Mouse (Mus musculus) olfactory bulb, adult 2 months (tissue): Measurements from ENCODE around the gene Mgat5. TPM values are rescaled to one million over a fixed set of nuclear protein-coding genes. Genes with fewer than 3 reads are reported as not detected.
A peak's percentile ranks its signal among the peaks of the same experiment; 100 is the strongest.

ENCODE experiments used
- H3K27ac ChIP-seq: fragments of 200-500 bp; 2 replicates; pipeline ENCODE4 v1.5.1; 2012; ENCODE audit warnings: low read depth, low read length; ENCODE audit not compliant: insufficient read depth
- H3K4me1 ChIP-seq: fragments of 200-500 bp; 2 replicates; pipeline ENCODE4 v1.6.1; 2012; ENCODE audit warnings: low read length; ENCODE audit not compliant: control insufficient read depth, insufficient read depth
- H3K4me3 ChIP-seq: fragments of 200-500 bp; 2 replicates; pipeline ENCODE4 v1.5.1; 2012; ENCODE audit warnings: mild to moderate bottlenecking, low read depth, low read length, moderate library complexity; ENCODE audit not compliant: insufficient read depth
- CTCF ChIP-seq: fragments of 200-500 bp; IDR thresholded peaks from 2 replicates; pipeline ENCODE4 v1.5.1; 2012; ENCODE audit warnings: low read depth, mild to moderate bottlenecking, low read length, moderate library complexity; ENCODE audit not compliant: insufficient read depth
- POLR2A ChIP-seq: fragments of 200-500 bp; IDR thresholded peaks from 2 replicates; pipeline ENCODE4 v1.6.1; 2012; ENCODE audit warnings: mild to moderate bottlenecking, low read depth, low read length, moderate library complexity; ENCODE audit not compliant: insufficient read depth
- WGBS: fragments of 180-500 bp; shearing (Covaris S2); methylation state at CpG from one replicate; pipeline ENCODE4 v1.1.7; 2018; 5-methylcytosine and 5-hydroxymethylcytosine counted together
- polyA plus RNA-seq: library from polyadenylated mRNA; stranded (reverse); fragments of >200 nt; gene quantifications from 2 replicates; pipeline ENCODE4 v1.2.4, GENCODE M21; 2012; ENCODE audit warnings: low replicate concordance; ENCODE audit not compliant: missing spikeins, insufficient read depth, insufficient read length

Mgat5 gene
- polyA plus RNA-seq, 1 experiment: 101 TPM

GRCm38 (mm10) chr1:127484826-127485225, 280.0 kb downstream of the Mgat5 start:
- H3K4me3 ChIP-seq: no peak overlapping the region
- no peak overlapping the region for H3K27ac ChIP-seq
- peak; percentile 58; the same call in 1 of the 2 replicates for TF ChIP-seq CTCF
- TF ChIP-seq POLR2A: no peak
- peaks cover 2% of the 10 kb centered on the region; the same call in 1 of the 2 replicates for H3K4me1 ChIP-seq
- WGBS: 44% methylated on average over 7 of the region's 7 CpGs

- TF ChIP-seq POLR2A (no peak), CTCF (peak; percentile 35; the same call in 1 of the 2 replicates)
- no peaks in the 10 kb centered on the region; the same call in 1 of the 2 replicates for H3K4me1 ChIP-seq
- WGBS: 75% methylated on average over 4 of the region's 4 CpGs
Measured at GRCm38 (mm10) chr1:127487161-127487560, 282.3 kb downstream of the Mgat5 start.

GRCm38 (mm10) chr1:127496737-127497543, 292.1 kb downstream of the Mgat5 start:
- 32% methylated on average over 9 of the region's 9 CpGs for WGBS
- no peak for TF ChIP-seq POLR2A
- TF ChIP-seq CTCF: peak; percentile 82
- no peak overlapping the region for H3K4me3 ChIP-seq
- H3K4me1 ChIP-seq: peaks cover 4% of the 10 kb centered on the region; the same call in 1 of the 2 replicates
- no peak overlapping the region for H3K27ac ChIP-seq

More at GRCm38 (mm10) chr1:127487161-127487560, 282.3 kb downstream of the Mgat5 start:
- Histone ChIP-seq H3K27ac (no peak overlapping the region), H3K4me3 (no peak overlapping the region)

- no peak for TF ChIP-seq POLR2A
- no peak for TF ChIP-seq CTCF
- Histone ChIP-seq H3K4me3 (no peak overlapping the region), H3K4me1 (peaks cover 7% of the 10 kb centered on the region; the same call in 1 of the 2 replicates), H3K27ac (no peak overlapping the region)
- WGBS: 73% methylated on average over 9 of the region's 9 CpGs
Measured at GRCm38 (mm10) chr1:127498746-127499145, 293.9 kb downstream of the Mgat5 start.

GRCm38 (mm10) chr1:127500219-127500618, 295.4 kb downstream of the Mgat5 start:
- WGBS: 11% methylated on average over 8 of the region's 8 CpGs
- TF ChIP-seq CTCF (peak; percentile 74), POLR2A (no peak)
- no peak overlapping the region for H3K4me3 ChIP-seq
- H3K4me1 ChIP-seq: peaks cover 7% of the 10 kb centered on the region; the same call in 1 of the 2 replicates
- H3K27ac ChIP-seq: no peak overlapping the region

- H3K4me1 ChIP-seq: peaks cover 7% of the 10 kb centered on the region; the same call in 1 of the 2 replicates
- H3K27ac ChIP-seq: no peak overlapping the region
- H3K4me3 ChIP-seq: no peak overlapping the region
- TF ChIP-seq POLR2A (no peak), CTCF (no peak)
- WGBS: 59% methylated on average over 17 of the region's 17 CpGs
Measured at GRCm38 (mm10) chr1:127500701-127501100, 295.9 kb downstream of the Mgat5 start.

- H3K4me1 ChIP-seq: peaks cover 5% of the 10 kb centered on the region; the same call in 1 of the 2 replicates
Measured at GRCm38 (mm10) chr1:127507042-127507650, 302.3 kb downstream of the Mgat5 start.

GRCm38 (mm10) chr1:127508067-127508739, 303.4 kb downstream of the Mgat5 start:
- TF ChIP-seq POLR2A: no peak
- Histone ChIP-seq H3K27ac (no peak overlapping the region), H3K4me3 (no peak overlapping the region), H3K4me1 (peaks cover 5% of the 10 kb centered on the region; the same call in 1 of the 2 replicates)
- 76% methylated on average over 16 of the region's 16 CpGs for WGBS

More at GRCm38 (mm10) chr1:127507042-127507650, 302.3 kb downstream of the Mgat5 start:
- TF ChIP-seq CTCF (no peak), POLR2A (no peak)
- no peak overlapping the region for H3K4me3 ChIP-seq
- 92% methylated on average over 10 of the region's 10 CpGs for WGBS
- no peak overlapping the region for H3K27ac ChIP-seq
